In the genomic region with DNA sequence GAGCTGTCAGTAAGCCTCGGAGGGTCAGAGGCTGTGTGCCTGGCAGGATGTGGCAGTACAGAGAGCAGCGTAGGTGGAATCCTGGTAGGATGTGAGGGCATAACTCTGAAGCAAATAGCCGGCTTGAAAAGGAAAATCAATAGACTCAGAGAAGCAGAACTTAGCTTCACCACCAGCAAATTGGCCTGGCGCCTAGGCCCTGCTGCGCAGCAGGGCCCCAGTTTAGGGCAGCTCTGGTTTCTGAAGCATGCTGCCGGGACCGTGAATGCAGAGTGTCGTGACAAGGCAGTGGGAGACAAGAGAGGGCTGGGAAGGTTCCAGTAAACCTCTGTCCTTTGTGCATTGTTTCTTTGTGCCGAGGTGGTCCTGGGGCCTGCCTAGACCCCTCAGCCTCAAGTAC, we compare ENCODE assay signal across 12 mouse cellular contexts. TPM values are rescaled to one million over a fixed set of nuclear protein-coding genes. Genes with fewer than 3 reads are reported as not detected.
A peak's percentile ranks its signal among the peaks of the same experiment; 100 is the strongest.
DNase-seq lines count a peak whose midpoint lies in the region; ATAC-seq and TF ChIP-seq lines count a peak whose summit lies in the region.
"Had no signal": no experiment of that assay in that cellular context is flagged by ENCODE, and none has a peak within 500 bp of the region (broad histone marks: within the 10 kb centered on the region; RNA-seq: fewer than 3 reads in every experiment).

No protein-coding gene starts in this region.

- no peak overlapping the region for H3K4me3 ChIP-seq in heart, embryonic 12.5 days
- H3K4me3 ChIP-seq in lung, embryonic 14.5 days (ENCODE audit: low read depth, low read length): no peak overlapping the region
- no peak overlapping the region for H3K4me3 ChIP-seq in intestine, embryonic 15.5 days (replicated peaks)
- H3K4me3 ChIP-seq: layer of hippocampus, adult 2 months; liver, embryonic 13.5 days; neural tube, embryonic 15.5 days had no signal

- no peaks in the 10 kb centered on the region for H3K9me3 ChIP-seq in heart, embryonic 12.5 days (replicated peaks)
- no peaks in the 10 kb centered on the region for H3K9me3 ChIP-seq in lung, embryonic 14.5 days (ENCODE audit: low read depth, low read length)
- no peaks in the 10 kb centered on the region for H3K9me3 ChIP-seq in intestine, embryonic 15.5 days
- H3K9me3 ChIP-seq: liver, embryonic 13.5 days; neural tube, embryonic 15.5 days had no signal

- no peak overlapping the region for H3K4me2 ChIP-seq in heart, embryonic 12.5 days
- H3K4me2 ChIP-seq in lung, embryonic 14.5 days: no peak overlapping the region
- H3K4me2 ChIP-seq in intestine, embryonic 15.5 days (replicated peaks): no peak overlapping the region
- H3K4me2 ChIP-seq: liver, embryonic 13.5 days; neural tube, embryonic 15.5 days had no signal

- H3K36me3 ChIP-seq in heart, embryonic 12.5 days: no peaks in the 10 kb centered on the region
- no peaks in the 10 kb centered on the region for H3K36me3 ChIP-seq in lung, embryonic 14.5 days (ENCODE audit: insufficient read depth)
- no peaks in the 10 kb centered on the region for H3K36me3 ChIP-seq in intestine, embryonic 15.5 days
- H3K36me3 ChIP-seq: liver, embryonic 13.5 days; neural tube, embryonic 15.5 days had no signal

- ATAC-seq in heart, embryonic 12.5 days (ENCODE audit: insufficient number of reproducible peaks, low FRiP score): no peak
- no peak for ATAC-seq in lung, embryonic 14.5 days (ENCODE audit: insufficient read depth)
- no peak for ATAC-seq in intestine, embryonic 15.5 days

- H3K9ac ChIP-seq in heart, embryonic 12.5 days: peak overlapping the region; percentile 28; the same call in 1 of the 2 replicates
- no peak overlapping the region for H3K9ac ChIP-seq in lung, embryonic 14.5 days
- H3K9ac ChIP-seq in intestine, embryonic 15.5 days: no peak overlapping the region
- H3K9ac ChIP-seq: liver, embryonic 13.5 days; neural tube, embryonic 15.5 days had no signal

- no peak for DNase-seq in heart, postnatal 4 days
- DNase-seq in lung, embryonic 14.5 days: peak; percentile 55
- no peak for DNase-seq in lung, postnatal 25 days (ENCODE audit: low spot score)
- peak; percentile 35 for DNase-seq in retina, embryonic 14.5 days (ENCODE audit: low spot score)
- no peak for DNase-seq in testis, postnatal 14 days (ENCODE audit: low spot score)
- DNase-seq: liver, embryonic 13.5 days; spleen, adult 18-20 months; thymus, postnatal 14 days had no signal

- TF ChIP-seq CTCF in lung, embryonic 14.5 days (IDR thresholded peaks at IDR 0.05; ENCODE audit: low read depth): no peak

- H3K27me3 ChIP-seq in heart, embryonic 12.5 days (replicated peaks): no peaks in the 10 kb centered on the region
- no peaks in the 10 kb centered on the region for H3K27me3 ChIP-seq in lung, embryonic 14.5 days (ENCODE audit: insufficient read depth, low read length)
- H3K27me3 ChIP-seq in intestine, embryonic 15.5 days (replicated peaks): no peaks in the 10 kb centered on the region
- H3K27me3 ChIP-seq: liver, embryonic 13.5 days; neural tube, embryonic 15.5 days had no signal

- H3K27ac ChIP-seq in heart, embryonic 12.5 days (ENCODE audit: poor library complexity, severe bottlenecking): peak overlapping the region; percentile 38; the same call in 1 of the 2 replicates
- no peak overlapping the region; the same call in 1 of the 2 replicates for H3K27ac ChIP-seq in lung, embryonic 14.5 days (ENCODE audit: low read depth)
- peak overlapping the region; percentile 40; the same call in 1 of the 2 replicates for H3K27ac ChIP-seq in intestine, embryonic 15.5 days
- H3K27ac ChIP-seq: layer of hippocampus, adult 2 months; liver, embryonic 13.5 days; neural tube, embryonic 15.5 days had no signal

- WGBS in heart, embryonic 12.5 days: 63% methylated on average over 9 of the region's 9 CpGs
- WGBS in lung, embryonic 14.5 days: 43% methylated on average over 9 of the region's 9 CpGs
- WGBS in intestine, embryonic 15.5 days: 48% methylated on average over 9 of the region's 9 CpGs

- peaks cover 28% of the 10 kb centered on the region for H3K4me1 ChIP-seq in heart, embryonic 12.5 days (replicated peaks)
- H3K4me1 ChIP-seq in lung, embryonic 14.5 days (ENCODE audit: insufficient read depth): 0 out of 2 replicates have a peak, but pooled peaks cover 3% of the 10 kb centered on the region
- peaks cover 20% of the 10 kb centered on the region for H3K4me1 ChIP-seq in intestine, embryonic 15.5 days (replicated peaks)

RNA-seq across cellular contexts. Expression of a gene that starts 20.6 kb away (rescaled TPM):
- 12.6 and 13.3 TPM in 2 replicates for polyA plus RNA-seq in heart, embryonic 12.5 days (2016; fragmentation: Nextera tagmentation; extraction: Ambion mirVana)
- total RNA-seq in heart, postnatal 4 days (2021): 10 to 100 TPM; 16.4 to 17.1 TPM
- 8.5 and 9.8 TPM in 2 replicates for polyA plus RNA-seq in lung, embryonic 14.5 days (2014; fragmentation: Nextera tagmentation; extraction: Ambion mirVana)
- polyA plus RNA-seq in intestine, embryonic 15.5 days (2015; fragmentation: Nextera tagmentation; extraction: Ambion mirVana): 5.6 and 5.9 TPM in 2 replicates

RNA-seq across cellular contexts. Expression of a gene that starts 43.8 kb away (rescaled TPM):
- 49.7 and 52.7 TPM in 2 replicates for polyA plus RNA-seq in heart, embryonic 12.5 days (2016; fragmentation: Nextera tagmentation; extraction: Ambion mirVana)
- total RNA-seq in heart, postnatal 4 days (2021): 10 to 100 TPM; 95.4 to 95.9 TPM
- 53.8 and 57.4 TPM in 2 replicates for polyA plus RNA-seq in lung, embryonic 14.5 days (2014; fragmentation: Nextera tagmentation; extraction: Ambion mirVana)
- 74.4 and 80.6 TPM in 2 replicates for polyA plus RNA-seq in intestine, embryonic 15.5 days (2015; fragmentation: Nextera tagmentation; extraction: Ambion mirVana)

Comparison
In these comparisons a context has a peak if more than half of its experiments do, and no peak if none do; other contexts are left out.
1. DNase-seq: peak in lung, embryonic 14.5 days (single experiment) and retina, embryonic 14.5 days (single experiment); none in heart, postnatal 4 days (single experiment), lung, postnatal 25 days (single experiment) and testis, postnatal 14 days (single experiment).